Mouse (Mus musculus): ENCODE measurements around the gene Layn.

Gene Layn

DNA sequence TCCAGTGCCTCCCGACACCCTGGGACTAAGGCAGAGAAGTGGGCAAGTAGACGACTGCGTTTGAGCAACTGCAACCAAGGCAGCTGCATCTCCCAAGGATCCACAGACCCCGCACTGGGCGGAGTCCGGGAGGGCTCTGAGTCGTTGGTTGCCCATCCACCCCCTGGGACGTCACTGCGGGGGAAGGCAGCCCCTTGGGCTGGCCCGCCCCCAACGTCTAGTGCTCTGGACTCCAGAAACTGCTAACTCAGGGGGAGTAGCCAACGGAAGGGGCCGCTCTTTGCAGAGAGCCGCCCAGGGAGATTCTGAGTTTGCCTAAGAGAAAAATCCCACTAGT lies at the start of gene Layn:
Gene Layn (minus strand): TSS at position 116 of the 337 bp plus-strand sequence.
- peak; percentile 92 for DNase-seq (ENCODE audit: low spot score)

DNA sequence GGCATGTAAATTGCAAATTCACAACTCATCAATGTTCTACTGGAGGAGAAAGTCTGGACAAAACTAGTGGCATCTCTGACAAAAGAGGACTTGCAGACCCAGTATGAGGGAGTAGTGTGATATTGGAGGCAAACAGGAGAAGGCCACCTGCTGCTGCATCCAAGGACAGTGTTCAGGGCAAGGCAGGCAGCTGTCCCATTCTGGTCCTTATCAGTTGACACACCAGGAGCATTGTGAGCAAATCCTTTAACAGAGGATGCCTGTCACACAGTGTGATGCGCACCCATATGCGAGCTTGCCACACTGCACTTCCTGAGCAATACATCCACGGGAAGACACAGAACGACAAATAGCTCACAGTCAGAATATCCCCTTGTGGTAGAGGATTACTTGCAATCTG lies 37.9 kb upstream of the Layn start:
- no peak for DNase-seq (ENCODE audit: low spot score)

DNA sequence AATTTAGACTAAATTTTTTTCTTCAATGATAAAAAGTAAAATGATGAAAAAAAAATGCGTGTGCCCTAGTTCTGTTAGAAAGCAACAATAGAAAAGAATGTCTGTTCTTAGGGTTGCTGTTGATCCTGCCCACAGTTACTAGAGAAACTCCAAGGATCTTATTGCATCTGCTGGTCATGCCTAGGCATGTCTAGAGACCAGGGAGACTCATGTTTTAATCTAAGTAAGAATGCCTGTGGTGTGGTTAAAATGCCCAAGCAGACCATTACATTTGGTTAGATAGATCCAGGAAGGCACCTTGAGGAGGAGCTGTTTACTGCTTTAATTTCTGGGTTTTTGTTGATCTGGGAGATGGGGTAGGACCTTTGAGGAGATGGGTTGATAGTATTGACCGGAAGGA lies 28.9 kb upstream of the Layn start:
- no peak for DNase-seq (ENCODE audit: low spot score)

DNA sequence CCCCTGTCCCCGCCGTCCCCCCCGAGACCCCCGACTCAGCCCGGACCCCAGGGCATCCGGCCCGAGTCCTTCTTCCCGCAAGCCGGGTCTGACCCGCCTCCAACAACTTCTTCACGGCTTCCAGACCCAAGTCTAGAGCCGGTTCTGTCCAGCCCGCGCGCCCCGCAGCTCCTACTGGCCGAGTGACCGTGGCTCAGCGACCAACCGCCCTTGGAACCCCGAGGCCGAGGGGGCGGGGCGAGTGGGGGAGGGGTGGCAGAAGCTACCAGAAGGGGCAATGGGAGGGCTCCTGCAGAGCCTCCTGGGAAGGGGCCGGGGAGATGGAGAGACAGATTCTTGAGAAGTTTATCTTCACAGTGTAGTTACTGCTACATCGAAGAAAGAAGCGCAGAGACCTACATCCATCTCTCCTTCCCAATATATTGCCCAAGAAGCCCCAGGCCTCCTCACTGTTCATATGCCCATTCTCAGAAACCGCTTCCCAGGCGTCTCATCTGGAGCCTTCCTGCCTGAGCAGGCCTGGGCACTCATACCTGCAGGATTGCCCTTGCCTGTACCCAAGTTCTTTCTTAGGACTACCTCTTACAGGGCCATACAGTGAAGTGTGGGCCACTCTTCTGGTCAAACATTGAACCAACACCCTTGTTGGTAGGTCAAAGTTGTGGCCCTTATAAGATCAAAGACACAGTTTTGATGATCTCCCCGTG lies 27.1 kb upstream of the Layn start:
- DNase-seq (ENCODE audit: low spot score), result peak; percentile 62

DNA sequence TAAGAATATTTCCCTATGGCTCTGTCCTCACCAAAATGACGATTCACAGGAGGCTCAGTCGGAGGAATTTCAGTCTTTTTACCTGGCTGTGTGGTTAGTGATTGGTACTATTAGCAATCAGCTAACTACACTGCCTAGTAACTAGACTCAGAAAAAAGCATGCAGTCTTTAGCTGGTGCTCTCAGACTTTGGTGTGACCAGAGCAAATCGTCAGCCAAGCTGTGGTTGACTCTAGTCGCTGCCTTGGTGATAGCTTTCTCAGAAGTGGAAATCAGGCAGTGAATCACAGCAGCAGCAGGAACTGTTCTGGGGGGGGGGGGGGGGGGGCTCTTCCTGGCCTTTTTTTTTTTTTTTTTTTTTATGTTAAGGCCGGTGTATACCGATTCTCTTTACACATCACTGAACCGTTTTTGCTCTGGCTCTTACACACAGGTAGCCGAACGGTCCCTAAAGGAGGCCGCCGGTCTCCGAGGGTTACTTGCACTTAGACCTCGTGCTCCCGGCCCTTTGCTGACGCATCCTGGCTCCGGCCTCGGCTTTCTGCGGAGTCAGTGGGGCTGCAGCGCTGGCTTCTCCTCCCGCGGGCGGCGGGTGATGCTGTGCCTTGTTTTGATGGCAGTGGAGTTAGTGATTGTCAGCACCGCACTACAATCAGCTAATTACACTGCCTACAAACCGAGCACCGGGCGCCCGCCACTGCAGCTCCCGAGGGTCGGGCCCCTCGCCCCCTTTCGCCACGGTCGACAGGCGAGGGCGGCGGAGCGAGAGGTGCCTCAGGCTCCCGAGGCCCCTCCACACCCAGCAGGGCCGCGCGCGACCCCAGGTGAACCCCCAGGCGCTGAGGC lies 26.3 kb upstream of the Layn start:
- peak; percentile 64 for DNase-seq (ENCODE audit: low spot score)

DNA sequence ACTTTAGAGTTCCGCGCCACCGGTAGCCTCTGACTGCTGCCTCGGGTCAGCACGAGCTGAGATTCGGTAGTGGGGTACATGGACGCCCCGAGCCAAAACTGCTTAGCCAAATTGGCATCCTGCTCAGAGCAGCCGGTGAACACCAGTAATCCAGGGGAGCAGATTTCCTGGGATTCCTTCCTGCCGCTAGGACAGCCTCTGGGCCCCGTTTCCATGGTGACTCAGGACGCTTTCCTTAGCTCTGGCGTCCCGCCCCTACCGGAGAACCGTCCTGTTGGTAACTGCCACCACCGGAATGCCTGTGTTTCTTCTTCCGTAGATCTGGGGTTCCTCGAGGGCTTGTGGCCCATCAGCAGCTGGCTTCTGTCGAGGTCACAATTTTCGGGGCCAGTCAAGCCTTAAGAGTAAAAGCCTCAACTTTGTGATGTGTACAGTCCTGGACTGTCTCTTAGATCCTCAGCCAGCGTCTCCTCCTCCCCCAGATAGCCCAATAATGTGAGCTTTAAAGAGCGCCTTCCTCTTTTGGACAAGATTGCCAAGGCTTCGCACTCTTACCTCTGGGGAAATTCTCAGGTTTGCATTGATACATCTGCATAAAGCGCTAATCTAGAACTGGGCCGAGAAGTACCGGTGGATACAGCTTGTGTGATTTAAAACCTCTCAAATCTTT lies 25.0 kb upstream of the Layn start, which contains the start of gene 4833427G06Rik:
Gene 4833427G06Rik (minus strand): TSS at position 323 of the 670 bp plus-strand sequence.
- no peak for DNase-seq (ENCODE audit: low spot score)

DNA sequence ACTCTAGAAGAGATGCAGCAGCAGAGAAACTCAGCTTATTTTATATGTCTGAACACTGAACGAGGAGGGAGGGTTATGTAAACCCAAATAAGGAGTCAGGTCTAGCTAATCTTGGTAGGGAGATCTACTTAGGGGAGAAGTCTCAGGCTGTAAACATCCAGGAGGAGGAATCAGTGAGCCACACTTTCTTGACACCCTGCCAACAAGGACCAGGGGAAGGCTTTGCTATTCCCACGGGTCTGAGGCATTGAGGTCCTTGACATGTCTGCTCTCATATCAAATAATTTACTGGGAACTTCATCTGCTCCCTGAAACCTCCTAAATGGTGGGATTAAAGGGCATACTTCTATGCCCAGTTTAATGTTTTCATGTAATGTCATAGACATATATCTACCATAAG lies 19.4 kb upstream of the Layn start:
- DNase-seq (ENCODE audit: low spot score), result peak; percentile 32

DNA sequence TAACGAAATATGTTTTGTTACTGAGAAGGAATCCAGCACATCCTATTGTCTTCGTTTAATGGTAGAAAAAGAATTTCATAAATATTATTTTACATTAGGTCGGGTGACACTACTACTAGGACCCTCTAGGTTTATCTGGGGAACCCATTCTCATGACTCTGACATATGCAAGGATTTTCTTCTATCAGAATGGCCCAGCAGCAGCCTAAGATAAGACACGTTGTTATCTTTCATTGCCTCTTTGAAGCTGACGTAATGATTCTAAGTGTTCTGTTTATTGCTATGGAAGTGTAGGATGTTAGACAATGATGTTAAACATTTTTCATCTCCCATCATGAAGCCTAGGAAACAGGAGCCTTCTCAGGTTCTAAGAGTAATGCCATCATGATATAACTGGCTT lies 16.8 kb upstream of the Layn start:
- DNase-seq (ENCODE audit: low spot score), result no peak

DNA sequence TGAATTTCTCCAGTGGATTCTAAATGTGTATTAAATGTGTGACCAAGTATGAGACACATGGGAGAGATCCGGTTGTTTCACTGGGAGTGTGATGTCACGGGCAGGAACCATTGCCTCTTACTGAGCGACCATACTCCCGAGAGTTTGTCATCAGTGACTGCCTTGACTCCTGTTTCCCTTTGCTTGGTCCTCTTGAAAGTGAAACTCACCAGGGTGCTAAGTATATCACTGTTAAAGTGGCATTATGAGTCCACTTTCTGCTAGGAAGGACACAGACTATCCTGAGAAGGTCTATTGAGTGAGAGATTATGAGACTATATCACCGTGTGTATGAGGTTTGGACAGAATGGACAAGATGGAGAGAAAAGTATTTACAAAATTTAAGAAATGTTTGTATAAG lies 4.7 kb upstream of the Layn start:
- DNase-seq (ENCODE audit: low spot score), result no peak

DNA sequence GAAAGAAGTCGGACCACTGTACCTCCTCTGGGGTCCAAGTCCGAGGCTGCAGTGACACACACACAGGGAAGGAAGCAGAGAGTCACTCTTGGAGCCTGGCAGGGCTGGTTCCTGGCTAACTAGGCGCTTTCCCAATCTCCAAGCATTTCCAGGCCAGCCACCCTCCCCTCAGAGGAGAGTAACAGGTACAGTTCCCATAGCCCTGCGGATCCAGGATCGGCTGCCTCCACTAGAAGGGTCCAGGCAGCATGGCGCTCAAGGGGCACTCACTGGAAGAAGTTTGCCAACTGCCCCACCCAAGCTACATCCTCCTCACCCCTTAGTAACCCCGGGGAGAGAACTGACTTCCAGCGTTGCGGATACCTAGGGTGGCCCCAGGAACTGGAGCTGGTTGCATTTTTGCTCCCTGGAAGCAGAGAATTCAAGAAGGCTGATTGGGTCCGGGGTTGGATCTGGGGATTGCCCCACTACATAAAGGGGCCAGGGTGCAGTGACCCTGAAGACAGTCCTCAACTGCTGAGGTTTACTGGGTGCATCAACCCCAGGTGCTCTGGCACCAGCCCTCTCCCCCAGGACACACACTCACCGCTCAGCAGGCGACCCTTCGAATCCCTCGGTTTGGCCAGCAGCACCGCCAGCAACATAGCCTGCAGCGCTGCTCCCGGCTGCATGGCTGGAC lies 455 bp downstream of the Layn start:
- peak; percentile 41 for DNase-seq (ENCODE audit: low spot score)

DNA sequence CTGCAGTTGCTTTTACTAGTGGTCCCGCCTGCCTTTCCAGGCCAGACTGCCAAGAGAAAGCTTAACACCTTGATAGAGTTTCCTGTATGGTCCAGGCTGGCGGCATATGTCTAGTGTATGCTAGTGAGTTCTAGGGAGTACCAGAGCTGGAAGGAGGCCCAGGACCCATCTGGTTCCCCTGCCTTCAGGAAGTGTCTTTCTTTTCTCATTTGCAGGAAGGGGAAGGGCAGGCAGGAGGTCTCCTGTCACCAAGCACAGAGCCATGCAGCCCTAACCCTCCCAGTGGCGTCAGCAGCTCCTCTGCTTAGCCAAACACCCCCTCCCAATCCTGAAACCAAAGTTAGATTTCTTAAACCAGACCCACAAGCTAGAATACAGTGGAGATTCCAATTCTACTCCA lies 1.1 kb downstream of the Layn start:
- peak; percentile 24 for DNase-seq (ENCODE audit: low spot score)

DNA sequence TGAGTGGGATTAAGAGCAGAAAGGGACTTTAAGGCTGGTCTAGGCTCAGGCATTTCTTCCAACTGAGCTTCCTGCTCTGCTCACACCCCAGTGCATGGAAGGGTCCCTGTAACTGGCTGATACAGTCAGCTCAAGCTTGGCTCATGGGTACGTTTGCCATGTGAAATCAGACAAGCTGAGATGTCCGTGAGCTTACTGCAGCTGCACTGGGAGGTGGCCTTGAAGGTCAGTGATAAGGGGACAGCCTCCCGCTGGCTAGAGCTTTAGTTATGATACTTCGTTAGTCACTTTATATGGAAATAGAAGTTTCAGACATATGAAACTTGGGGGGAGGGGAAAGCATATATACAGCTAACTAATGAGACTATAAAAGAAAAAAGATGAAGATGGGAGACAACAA lies 6.1 kb downstream of the Layn start:
- DNase-seq (ENCODE audit: low spot score), result no peak

DNA sequence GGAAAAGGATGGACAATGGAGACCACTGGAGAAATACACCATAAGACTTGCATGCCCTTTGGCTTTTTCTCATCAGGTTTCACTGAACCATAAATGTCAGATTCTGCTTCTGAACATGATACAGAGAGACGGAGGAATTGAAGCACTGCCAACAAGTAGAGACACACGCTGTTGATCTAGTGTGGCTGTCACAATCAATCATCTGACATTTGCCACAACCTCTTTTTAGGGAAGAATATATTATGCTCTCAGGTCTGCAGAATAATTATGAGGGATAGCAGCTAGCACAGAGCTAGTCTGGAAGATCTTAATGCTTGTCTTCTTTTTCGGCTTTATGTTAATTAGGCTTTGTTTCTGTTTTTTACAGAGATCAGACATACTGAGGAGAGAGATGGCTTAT lies 8.7 kb downstream of the Layn start:
- peak; percentile 79 for DNase-seq (ENCODE audit: low spot score)

DNA sequence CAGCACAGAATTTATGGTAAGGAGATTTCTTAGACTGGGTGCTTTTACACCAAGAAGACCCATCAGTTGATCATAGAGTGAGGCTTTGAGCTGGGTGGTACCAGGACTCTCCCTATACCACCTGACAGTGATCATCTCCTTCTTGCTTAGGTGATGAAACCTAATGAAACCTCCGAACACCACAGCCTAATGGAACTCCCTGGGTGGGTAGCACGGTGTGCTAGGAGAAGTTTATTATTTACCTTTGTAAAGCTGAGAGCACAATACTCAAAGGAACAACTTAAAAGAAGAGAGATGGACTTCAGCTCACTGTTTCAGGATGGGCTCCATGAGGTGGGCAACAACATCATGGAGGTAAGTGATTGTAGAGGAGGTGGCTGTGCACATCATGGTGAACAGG lies 16.3 kb downstream of the Layn start, which contains the start of gene Btg4:
Gene Btg4 (plus strand): TSS at position 301 of the 400 bp plus-strand sequence.
- DNase-seq (ENCODE audit: low spot score), result no peak

DNA sequence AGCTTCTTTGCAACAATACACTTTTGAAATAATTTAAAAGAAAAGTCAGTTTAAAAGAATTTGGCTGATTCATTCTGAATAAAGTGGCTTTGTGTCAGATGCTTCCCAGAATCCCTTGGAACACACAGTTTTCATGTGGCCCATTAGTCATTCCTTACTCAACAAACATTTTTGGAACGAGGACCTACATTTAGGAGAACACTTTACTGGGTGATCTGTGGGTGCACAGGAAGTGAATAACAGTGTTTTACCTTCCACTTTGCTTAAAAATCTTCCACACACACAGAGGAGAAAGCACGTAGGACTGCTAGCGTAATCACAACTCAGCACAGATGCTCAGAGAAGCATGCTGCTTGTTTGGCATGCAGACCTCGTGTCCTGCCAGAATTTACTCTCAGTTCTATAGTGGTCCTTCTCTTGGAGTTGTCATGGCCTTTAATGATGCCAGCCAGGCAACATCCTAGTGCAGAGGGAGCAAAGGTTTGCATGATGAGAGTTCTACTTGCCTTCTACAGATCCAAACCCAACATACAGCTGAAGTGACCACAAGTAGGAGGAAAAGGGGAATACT lies 17.9 kb downstream of the Layn start:
- DNase-seq (ENCODE audit: low spot score), result no peak

DNA sequence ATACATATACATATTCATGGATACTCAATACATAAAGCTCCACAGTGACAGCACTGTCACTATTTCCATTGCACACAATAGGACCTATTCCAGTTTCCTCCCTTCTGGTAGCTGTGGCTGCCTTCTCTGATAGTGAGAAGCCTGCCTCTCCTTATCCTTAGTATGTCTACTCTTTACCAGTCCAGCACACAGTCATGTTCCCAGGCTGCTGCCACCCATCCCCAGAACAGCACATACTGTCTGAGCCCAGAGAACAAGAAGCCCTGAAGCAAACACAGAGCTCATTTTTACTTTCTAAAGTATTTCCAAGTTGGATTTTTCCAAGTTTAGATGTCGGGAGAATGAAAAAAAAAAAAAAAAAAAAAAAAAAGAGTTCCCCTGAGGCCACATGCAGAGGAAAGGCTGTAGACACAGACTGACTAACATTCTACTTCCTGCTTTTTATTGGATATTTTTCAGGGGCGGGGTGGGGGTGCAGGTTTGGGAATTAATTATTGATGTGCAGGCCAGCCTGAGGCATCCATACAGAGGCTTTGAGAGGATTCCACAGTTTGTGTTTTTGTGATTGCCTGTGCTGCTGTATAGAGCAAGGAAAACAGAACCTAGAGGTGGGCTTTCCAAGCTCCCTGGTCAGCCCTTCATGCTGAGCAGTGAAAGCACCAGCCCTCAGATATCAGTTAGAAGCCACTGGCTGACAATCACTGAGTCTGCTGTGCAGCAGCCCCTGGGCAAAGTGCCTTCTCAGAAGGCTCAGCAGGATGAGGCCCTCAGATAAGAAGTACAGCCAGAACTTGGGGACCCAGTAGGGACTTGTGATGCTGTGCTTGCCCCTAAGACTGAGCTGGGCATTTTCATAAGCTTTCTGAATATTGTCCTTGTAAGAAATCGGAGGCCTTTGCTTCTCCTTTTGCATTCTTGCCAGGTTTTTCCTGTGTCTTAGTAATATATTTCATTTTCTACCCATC lies 20.3 kb downstream of the Layn start:
- no peak for DNase-seq (ENCODE audit: low spot score)

DNA sequence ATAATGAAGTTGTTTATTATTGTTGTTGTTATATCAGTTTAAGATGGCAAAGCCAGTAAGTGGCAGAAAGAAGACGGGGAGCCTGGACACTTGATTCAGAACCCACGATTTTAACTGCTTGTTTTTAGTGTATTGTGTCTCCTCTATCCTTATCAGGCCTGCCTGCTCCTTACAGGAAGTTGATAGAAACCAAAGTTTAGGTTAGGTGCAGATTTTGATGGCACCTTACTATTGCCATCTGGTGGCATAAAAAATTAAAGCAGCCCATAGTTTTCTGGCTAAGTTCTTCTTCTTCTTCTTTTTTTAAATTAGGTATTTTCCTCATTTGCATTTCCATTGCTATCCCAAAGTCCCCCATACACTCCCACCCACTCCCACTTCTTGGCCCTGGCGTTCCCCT lies 24.7 kb downstream of the Layn start:
- DNase-seq (ENCODE audit: low spot score), result no peak

DNA sequence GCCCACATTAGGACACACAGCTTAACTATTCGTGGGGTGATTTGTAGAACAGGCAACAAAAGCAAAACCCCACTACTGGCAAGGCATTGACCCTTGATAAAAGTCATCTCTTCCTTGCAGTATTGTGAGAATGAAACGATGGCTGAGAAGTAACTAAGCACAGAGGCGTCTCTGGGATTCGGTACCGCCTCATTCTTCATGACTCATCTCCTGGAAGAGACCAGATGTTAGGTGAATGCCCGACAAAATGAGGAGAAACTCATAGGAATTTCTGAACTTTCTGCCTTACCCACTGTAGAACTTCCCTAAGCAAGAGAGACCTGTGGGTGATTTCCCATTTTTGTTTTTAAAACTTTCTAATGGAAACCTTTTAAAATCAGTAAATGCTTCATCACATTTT lies 34.8 kb downstream of the Layn start:
- no peak for DNase-seq (ENCODE audit: low spot score)

DNA sequence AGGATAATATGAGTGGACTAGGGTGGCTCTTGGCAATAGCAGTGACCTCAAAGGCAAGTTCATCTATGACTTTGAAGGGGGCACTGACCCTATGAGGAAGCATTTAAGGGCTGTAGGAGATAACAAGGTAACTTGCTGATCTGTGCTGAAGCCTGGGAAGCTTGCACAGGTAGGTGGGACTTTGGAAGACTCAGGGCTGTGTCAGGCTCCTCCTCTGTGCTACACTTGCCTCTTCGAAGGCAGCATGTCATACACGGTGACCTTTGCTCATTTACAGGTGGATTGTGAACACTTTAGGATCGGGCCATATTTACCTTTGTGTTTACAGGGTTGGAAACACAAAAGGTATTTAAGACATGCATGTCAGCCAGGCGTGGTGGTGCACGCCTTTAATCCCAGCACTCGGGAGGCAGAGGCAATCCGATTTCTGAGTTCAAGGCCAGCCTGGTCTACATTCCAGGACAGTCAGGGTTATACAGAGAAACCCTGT lies 35.4 kb downstream of the Layn start:
- DNase-seq (ENCODE audit: low spot score), result no peak

DNA sequence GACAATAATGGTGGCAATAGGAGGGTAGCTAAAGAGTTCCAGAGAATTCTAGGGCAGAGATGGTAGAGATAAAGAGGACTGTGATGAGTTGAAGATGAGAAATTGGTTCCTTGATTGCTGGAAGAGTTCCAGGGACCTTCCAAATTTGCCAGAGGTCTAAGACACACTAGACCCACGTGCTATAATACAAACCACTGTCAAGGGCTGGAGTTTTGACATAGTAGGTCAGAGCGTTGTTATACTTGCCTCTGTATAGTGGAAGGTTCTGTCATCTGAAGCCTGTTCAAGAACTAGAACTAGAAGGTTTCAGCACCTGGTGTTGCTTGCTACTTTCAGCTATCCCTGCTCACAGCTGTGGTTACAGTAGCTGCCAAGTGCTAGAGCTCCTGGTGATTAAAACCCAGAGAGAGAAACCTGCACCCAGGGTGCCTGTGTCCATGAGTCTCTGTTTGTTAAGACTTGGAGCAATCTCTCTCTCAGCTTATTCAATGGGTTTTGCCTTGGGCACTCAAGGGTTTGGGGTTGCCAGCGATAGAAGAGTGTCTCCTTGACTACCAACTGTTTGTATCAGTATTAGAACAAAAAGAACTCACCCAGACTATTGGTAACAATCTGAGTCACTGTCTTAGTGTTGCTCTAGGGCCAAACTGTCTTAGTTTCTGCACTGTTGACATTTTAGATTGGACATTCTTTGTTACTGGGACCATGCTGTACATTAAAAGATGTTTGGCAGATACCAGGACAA lies 43.9 kb downstream of the Layn start:
- DNase-seq (ENCODE audit: low spot score), result no peak
